Mouse (Mus musculus) embryo, embryonic 10 days (tissue): ENCODE measurements at regions not wholly inside any gene's neighbourhood (a gene's known extent, or its start where the extent isn't known, plus 50 kb on each side); places are given as distances from the start of the nearest gene placed in this dataset.
"Not testable (repeated sequence)": the region's sequence is repeated elsewhere in the genome, so short reads cannot be mapped to it uniquely, and the experiment has no call there.

Experiments used
- DNase-seq: peaks from one replicate; pipeline ENCODE4 v3.0.0-alpha.2; 2015; ENCODE audit warnings: low spot score

DNA sequence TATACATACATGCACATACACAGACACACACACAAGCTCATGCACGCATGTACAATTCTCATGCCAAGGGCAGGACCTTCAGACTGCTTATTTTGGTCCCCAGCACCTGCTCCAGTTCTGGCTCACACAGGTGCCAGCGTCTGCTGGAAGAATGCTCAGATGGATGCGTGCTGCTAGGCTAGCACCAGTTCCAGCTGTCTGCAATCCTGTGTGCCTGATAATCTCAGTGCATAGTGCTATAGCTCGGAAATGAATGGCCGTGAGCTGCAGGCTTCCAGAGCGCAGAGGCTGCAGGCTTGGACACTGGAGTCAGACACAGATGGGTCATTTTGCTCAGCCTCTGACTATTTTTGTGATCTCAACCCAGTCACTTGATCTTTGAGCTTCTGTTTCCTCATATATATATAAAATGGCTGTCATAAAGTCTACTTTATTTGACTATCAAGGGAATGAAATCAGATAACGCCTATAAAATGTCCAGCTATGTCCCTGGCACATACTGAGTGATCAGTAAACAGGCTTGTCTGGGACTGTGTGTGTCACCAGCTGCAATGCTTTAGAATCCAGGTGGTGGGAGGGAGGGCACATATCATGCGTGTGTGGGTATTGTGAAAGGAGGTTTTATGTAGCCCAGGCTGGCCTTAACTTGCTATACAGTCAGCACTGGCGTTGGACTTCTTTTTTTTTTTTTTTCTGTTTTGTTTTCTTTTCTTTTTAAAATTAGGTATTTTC is 91.7 kb upstream of the Eif4g2 start:
- DNase-seq: no peak

DNA sequence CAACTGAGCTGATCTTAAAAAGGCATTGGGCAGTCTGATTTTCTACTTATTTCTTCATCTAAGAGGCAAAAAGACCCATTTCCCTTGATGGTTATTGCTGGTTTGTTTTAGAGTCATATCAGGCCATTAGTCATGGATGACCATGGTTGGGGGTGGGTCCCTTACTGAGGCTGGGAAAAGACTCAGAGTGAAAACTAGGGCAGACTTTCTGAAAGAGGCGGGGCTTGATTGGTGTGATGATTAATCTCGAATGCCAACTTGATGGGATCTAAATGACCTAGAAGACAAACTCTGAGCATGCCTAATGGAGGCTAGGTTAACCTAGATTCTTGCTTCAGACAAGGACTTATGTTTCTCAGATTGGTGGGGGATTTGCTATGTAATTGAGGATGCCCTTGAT is 89.2 kb upstream of the Eif4g2 start:
- no peak for DNase-seq

DNA sequence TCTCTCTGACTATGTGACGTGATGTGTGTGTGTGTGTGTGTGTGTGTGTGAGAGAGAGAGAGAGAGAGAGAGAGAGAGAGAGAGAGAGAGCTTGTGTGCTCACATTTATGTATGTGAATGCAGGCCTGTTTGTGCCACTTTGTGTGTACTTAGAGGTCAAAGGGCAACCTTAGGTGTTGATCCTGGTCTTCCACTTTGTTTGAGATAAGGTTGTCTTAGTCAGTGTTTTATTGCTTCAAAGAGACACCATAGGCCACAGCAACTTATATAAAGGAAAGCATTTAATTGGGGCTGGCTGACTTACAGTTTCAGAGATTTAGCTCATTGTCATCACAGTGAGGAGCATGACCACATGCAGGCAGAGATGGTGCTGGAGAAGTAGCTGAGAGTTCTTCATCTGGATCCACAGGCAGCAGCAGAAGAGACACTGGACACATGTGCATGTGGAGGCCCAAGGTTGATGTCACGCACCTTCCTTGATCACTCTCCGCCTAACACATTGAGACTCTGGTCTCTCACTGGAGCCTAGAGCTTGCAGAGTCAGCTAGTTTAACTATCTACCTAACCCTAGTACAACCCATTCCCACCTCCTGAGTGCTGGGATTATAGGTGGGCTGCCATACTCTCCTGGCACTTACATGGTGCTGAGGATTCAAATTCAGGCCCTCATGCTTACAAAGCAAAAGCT is 85.9 kb upstream of the Eif4g2 start:
- DNase-seq: not testable (repeated sequence)

DNA sequence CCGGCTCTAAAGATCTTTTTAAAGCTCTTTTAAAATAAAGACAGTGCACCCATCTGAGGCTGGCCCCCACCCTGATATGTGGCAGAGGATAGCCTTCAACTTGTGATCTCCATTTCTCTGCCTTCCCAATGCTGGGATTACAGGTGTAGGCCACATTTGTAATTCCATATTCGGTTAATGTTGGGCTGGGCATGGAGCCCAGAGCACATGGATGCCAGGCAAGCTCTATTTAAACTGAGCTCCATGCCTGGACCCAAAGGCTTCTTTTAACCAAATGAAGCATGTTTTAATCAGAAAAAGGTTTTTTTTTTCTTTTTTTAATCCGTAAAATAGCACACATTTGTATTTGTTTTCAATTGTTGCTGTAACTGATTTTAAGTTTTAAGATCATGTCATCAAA is 82.2 kb upstream of the Eif4g2 start:
- DNase-seq: no peak

DNA sequence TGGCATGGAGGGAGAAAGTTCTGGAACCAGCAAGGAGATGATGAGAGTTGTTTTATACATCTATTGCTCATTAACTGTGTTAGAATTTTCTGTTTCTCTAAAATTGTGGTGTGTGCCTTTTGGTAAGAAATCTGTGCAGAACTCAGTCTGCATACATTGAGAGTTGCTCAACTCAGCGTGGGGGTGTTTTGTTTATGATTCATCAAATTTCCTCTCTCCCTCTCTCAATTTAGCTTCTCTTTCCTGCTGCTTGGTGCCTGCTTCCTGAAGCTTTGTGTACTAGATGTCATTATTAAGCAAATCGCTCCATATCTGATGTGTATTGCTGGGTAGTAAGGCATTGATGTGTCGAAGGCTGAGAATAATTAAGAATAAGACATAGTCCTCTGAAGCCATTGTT is 81.4 kb upstream of the Eif4g2 start:
- DNase-seq: no peak

DNA sequence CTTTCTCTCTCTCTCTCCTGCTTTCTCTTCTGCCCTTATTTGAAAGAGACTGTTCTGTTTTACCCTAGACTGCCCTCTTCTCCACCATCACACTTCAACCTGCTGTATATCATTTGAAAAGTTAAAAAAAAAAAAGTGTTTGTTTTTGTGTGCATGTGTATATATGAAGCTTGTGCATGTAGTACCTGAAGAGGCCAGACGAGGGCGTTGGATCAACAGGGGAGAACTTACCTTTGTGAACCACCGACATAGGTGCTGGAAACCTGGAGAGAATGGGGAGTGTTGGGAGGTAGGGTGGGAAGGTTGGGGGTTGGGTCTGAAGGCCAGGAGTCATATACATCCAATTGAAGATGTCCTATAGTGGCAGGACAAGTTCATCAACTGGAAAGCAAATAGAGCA is 81.0 kb upstream of the Eif4g2 start:
- DNase-seq: no peak

DNA sequence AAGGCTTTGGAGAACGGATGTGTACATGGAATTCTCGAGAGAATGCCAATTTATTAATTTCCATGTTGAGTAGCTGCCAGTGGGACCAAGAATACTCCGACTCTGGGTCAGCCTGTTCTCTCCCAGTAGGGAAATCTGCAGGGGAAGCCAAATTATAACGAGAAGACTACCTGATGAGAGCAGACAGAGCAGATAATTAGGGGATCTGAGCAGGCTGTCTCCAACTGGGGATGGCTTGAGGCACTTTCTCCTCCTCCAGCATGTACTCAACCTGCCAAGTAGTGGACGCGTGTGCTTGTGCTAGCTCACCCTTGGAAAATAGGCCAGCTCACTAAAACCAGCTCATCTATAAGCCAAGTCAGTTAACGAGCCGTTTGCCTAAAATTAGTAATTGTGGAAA is 80.5 kb upstream of the Eif4g2 start:
- DNase-seq: no peak

DNA sequence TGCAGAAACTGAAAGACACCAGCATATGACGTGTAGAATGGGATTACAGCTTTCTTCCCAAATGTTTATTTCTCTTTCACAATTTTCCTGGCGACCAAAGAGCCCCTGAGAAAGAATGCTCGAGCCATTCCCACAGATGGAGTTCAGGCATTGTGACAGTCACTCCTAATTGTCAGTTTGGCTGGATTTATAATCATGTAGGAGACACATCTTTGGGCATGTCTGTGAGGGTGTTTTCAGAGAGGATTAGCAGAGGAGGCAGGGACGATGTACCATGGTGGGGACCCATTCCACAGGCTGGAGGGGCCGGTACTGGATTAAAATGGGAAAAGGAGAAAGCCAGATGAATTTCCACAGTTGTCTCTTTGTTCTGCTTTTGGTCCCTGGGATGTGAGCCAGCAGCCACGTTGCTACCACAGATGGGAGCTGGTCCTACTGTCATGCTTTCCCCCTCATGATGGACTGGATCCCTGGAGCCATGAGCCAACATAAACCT is 76.0 kb upstream of the Eif4g2 start:
- DNase-seq: no peak

DNA sequence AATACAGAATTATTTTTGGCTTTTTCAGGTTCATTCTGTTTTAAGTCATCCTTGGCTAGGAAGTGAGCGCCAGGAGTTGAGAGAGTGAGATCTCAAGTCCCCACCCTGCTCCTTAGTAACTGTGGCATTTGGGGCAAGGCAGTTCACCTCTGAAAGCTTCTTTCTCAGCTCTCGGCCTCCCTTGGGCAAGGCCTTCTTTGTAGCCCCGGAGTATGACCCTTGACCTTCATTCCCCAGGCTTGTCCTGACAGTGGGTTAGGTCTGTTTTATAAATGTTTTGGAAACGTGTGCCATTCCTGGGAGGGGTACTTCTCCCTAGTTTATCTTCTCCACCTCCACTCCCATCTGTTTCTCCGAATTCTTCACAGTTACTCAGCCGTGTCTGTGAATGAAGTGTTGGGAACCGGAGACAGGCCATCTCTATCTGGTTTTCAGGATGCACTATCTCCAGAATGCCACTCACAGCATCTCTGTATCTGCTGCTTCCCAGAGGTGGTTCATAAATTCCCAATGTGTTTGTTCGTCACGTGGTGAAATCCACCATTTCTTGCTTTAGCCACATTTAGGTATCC is 75.0 kb upstream of the Eif4g2 start:
- DNase-seq: peak; percentile 53

DNA sequence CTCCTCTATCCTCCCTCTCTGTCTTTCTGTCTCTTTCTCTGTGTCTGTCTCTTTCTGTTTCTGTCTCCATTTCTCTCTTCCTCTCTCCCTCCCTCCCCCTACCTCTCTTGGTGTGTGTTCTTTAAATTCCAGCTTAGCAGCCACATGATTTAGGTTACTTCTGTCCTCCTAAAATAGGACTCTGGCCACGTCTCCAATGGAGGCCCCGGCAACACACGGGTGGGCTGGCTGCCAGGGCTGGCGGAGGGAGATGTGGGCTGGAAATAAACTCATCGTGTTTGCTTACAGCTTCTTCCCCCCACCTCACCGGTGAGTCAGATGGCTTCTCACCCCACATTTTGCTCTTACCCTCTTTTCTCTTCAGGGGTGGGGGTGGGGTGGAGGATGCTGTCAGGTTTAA is 74.5 kb upstream of the Eif4g2 start:
- peak; percentile 8 for DNase-seq

DNA sequence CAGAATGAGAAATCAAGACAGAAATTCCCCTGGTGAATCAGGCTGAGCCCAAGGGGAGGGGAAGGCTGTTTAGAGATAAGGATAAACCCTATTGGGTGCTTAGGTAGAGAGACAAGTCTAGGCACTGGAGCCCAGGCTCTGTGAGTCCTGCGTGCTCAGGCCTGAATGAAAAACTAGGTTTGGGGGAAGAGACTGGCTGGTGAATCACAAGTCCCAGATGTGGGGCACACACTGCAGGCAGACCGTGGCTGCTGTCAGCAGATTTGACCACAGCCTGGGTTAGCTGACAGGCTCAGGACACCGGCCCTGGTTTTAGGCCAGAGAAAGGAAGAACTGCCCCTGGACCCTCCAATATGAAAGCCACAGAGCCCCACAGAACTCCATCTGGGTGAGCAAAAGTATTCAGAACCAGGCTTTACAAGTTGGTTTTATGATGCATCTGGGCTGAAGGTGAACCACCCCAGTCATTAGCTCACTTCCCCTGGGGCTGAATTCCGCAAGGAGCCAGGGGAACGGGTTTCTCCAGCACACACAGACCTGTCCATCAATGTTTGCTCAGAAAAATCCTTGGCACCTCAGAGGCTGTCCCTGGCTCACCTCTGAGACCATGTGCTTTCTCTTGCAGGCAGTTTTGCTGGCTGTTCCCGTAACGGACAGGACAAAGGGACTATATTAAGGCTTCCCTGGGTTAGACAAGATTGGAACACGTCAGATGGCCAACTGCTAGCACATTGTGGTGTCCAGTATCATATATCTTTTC is 73.8 kb upstream of the Eif4g2 start:
- peak; percentile 48 for DNase-seq

DNA sequence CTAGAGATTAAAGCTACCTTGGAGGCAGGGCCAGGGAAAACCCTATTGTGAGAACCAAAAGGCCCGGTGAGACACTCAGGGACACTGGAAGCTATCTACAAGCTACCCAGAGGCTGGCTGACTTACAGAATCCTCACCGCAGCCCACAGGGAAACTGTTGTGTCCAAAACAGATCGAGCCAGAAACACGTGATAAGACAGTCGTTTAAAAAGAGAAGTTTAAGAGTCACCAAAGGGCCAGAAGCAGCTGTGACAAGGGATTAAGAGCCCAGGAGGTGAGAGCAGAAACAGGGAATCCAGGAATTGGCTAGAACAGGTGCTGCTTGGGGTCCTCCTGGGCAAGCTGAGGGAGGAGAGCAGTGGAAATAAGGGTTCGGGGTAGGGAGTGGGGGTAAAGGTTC is 73.2 kb upstream of the Eif4g2 start:
- DNase-seq: no peak

DNA sequence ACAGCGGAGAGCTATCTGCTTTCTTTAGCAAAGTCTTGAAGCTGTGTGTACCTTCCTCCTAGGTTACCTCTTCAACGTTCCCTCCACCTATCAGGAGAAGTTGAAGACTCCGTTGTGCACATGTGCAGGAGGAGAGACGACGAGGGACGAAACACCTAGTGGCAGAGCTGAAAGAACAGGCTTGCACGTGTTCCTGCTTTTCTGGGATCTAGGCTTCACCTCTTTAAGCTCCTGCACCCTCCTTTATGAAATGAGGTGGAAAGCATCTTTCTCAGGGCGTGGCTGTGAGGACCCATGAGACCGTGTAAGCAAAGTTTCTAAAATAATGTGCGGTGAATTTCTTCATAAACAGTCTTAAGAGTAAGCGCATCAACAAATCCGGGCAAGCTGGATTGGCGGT is 71.4 kb upstream of the Eif4g2 start:
- DNase-seq: no peak

DNA sequence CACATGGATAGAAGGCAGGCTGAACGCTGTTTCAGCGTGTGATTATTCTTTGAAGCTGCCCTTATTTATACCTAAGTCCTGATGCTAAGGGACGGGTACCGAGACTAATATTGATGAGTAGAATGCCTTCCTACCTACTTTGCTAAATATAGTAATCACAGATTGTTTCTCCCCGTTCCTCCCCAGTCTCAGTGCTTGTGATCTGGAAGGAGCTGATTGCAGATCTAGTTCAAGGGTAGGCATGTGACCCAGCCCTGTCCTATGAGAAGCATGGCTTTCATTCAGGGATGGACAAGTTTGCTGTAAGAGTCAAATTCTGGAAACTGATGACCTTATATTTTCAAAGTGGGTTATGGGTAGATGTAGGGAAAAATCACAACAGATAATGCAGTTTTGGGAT is 67.7 kb upstream of the Eif4g2 start:
- no peak for DNase-seq

DNA sequence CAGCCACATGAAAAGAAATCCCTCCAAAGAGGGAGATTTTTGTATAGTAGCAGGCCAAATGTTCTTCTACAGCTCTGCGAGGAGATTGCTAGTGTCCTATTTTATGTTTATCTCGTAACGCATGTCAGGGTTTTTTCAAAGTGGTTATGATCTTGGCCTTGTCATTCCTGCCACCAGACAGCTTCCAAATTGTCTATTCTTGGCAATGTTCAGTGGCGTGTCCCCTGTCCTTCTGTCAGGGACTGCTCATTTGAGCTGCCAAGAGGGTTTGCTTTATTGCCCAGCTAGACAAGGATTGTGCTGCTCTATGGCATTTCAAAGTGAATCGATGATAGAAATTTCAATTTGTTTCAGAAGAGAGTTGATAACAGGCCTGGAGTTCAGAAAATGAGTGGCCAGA is 67.3 kb upstream of the Eif4g2 start:
- no peak for DNase-seq

DNA sequence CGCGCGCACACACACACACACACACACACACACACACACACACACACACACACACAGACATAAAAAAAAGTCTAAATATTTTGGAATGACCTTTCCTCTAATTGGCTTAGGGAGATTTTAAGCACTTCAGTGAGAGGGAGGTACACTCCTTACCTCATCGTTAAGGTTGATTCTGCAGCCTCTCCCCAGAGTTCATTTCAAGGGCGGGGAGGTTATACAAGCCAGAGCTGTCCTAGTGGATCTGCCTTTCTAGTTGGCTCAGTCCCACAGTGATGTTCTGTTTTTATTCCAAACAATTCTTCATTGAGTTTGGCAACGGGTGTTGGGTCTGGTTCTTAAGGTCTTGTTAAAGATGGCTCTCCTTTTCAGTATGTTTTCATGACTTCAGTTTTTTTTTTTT is 64.8 kb upstream of the Eif4g2 start:
- no peak for DNase-seq

DNA sequence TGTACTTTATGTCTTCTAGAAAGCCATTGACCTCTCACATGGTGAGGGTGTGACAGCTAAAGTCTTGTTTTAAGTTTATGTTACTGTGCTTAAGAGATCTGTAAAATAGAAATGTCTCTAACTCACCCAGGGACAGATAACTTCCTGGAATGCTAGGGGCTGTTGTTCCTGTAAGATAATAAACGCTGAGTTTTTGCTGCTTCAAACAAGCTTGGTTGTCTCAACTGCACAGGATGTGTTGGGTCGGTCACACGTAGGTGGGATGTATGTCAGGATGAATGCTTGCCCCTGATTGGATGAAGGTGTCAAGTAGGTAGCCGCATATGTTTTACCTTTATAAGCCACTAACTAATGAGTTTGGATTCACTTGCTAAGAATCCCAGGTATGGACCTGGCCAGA is 63.8 kb upstream of the Eif4g2 start:
- no peak for DNase-seq

DNA sequence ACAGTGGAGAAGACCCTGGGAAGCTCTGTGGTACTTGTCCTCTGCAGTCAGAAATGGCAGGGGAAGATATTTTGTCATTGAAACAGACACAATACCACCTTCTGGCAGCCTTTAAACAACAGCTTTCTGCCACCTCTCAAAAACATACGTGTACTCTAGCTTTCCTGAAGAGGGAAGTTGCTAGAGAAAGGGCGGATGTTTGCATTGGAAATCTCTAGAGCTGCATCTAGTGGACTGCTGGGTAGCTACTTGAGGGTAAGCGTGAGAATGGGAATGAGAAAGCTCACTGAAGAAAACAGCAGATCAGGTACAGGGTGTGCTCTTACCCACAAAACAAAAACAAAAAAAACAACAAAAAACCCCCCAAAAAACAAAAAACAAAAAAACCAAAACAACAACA is 61.4 kb upstream of the Eif4g2 start:
- no peak for DNase-seq

DNA sequence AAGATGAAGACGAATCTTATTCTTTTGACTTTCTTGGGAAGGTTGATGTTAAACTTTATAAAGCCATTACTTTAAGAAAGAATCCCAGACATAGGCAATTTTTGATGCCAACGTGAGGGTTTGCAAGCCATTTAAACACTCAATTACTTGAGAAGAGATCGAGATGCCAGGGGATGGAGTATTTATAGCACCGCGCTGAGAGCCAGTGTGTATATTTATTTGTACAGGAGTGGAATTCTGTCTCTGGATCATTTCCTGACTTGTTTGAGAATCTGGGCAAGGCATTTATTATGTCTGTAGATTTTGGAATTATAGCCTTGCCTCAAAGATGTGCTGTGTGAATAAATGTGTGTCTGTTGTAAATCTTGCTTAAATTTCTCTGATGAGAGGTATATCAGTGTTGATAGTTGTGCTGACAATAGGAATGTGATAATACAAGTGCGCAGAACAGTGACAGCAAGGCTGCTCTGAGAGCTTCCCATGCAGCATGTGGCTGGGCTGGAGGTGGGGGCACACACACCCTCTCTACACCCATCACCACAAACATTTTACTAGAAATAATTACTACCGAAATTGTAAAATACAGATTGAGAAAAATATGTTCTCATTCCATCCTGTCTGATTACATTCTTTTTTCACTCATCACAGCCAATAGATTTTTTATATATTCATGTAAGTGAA is 58.6 kb upstream of the Eif4g2 start:
- DNase-seq: no peak

DNA sequence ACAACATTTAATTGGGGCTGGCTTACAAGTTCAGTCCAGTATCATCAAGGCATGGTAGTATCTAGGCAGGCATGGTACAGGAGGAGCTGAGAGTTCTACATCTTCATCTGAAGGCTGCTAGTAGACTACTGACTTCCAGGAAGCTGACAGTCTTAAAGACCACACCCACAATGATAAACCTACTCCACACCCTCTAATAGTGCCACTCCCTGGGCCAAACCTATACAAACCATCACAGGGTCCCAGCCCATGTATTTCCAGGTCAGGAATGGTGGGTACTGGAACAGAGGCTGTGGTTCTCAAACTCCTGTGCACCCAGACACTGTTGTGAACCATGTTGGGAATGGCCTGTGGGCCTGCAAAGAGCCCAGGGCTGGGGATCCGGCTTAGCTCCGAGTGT is 55.2 kb upstream of the Eif4g2 start:
- DNase-seq: no peak

DNA sequence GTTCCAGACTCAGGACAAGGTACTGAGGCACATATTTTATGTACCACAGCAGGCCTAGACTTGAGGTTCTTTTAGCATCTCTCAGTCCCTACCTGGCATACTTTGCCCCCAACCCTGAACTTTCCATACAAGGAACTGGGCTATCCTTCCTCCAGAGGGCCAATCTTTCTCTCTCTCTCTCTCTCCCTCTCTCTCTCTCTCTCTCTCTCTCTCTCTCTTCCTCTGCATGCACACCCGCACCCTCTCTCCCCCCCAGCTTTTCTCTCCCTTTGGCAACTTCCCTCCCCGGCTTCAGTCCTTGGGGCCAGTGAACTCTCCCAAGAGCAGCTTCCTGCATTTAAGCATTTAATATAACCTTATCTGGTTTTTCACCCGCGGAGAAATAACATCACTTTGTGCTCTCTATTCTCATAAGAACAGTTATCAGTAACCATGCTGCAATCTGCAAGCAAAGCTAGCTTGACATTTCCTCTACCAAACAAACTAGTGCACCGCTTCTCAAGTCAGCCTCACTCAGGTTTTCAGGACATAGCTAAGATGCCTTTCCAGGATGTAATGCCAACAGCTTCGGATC is 53.3 kb upstream of the Eif4g2 start:
- no peak for DNase-seq

DNA sequence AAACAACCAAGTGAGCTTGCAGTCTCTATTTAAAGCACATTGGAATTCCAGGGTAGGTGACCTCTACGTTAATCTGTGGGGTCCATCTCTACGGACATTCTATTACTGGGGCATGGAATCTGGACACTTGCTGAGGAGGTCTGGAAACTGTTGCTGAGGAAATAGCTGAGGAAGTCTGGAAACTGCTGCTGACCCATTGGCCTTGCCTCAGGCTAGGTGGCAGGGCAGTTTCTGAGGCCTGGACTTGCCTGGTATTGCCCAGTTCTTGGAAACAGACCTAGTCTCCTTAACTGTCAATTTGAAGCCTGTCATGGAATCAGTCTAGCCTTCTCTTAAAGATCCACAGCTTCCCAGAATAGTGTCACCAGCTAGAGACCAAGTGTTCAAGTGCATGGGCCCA is 51.7 kb upstream of the Eif4g2 start:
- no peak for DNase-seq
